Mouse (Mus musculus): ENCODE results near the gene Tcf23. TPM values are rescaled to one million over a fixed set of nuclear protein-coding genes. Genes with fewer than 3 reads are reported as not detected.

The Tcf23 gene
- 0.10 and 0.11 TPM in 2 replicates for polyA plus RNA-seq (2012; rRNA removed; ENCODE audit: low replicate concordance)

GRCm38 (mm10) chr5:30968416-30968815 lies at the start of gene Tcf23:
Gene Tcf23 (plus strand): TSS chr5:30968662.

DNA sequence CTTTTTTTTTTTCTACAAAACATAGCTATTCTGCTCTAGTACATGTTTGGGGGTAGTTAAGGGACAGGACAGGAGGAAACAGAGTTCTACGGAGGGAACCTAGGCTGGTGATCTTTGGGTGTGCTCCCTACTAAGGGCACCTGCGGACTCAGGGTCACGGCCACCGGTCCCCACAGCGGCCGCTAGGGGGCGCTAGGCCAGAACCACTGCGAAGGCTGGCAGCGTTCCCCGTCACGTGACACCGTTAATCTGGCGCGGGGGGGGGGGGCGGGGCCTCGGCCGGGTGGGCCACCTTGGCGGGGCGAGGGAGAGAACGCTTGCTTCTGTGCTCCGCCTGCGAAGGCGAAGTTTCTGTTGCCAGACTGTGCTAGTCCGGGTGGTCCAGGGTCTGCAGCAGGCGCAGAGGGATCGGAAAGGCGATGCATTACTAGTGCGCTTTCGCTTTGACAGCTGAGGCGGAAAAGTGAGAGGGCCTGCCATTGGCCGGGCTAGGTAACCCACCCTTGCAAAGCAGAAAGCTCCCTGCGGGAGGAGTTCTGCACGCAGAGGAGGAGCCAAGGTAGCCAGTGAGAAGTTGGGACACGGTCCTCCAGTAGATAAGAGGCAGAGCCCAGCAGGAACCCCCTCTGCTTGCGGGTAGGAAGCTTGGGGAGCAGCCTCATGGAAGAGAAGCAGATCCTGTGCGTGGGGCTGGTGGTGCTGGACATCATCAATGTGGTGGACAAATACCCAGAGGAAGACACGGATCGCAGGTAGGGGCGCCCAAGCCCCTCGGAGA lies 47.0 kb upstream of the Tcf23 start, which contains the start of gene Khk:
Gene Khk (plus strand): TSS at position 176 of the 778 bp plus-strand sequence.

GRCm38 (mm10) chr5:30944956-30945781 lies 23.3 kb upstream of the Tcf23 start, which contains the start of gene Cgref1:
Gene Cgref1 (minus strand): TSS chr5:30945591.

DNA sequence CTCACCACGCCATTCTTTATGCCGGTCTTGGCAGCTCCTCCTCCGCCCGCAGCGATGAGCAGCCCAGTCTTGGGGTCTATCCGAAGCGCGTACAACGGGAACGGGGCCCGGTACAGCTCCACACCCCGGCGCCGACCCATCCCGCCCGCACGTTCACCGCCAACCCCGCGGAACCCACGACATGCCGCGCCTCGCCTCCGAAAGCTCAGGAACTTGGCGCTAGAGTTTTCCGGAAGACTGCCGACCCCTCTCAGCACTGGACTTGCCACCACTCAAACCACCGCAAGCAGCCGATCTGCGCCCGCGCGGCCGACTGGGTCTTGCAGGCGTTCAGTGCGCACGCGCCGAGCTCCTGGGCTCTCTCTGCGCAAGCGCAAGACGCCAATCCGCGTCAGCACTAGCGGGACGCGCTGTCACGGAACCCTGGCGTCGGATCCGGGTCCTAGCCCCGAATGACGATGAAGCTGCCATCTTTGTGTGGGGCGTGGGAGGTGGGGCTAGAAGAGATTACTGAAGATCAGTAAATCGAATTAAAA lies 8.4 kb upstream of the Tcf23 start, which contains the start of gene Preb:
Gene Preb (minus strand): TSS at position 396 of the 536 bp plus-strand sequence.

Other genes with a start within 250 kb of the Tcf23 start
- gene Mapre3, start 154.0 kb upstream of the Tcf23 start, polyA plus RNA-seq (2012; rRNA removed; ENCODE audit: low replicate concordance) = 42.4 and 51.9 TPM in 2 replicates
- 94.4 and 99.5 TPM in 2 replicates for gene Tmem214, start 100.7 kb upstream of the Tcf23 start, polyA plus RNA-seq (2012; rRNA removed; ENCODE audit: low replicate concordance)
- gene Agbl5, start 80.0 kb upstream of the Tcf23 start, polyA plus RNA-seq (2012; rRNA removed; ENCODE audit: low replicate concordance) = 9.7 and 14.6 TPM in 2 replicates
- gene Ost4, start 60.9 kb upstream of the Tcf23 start, polyA plus RNA-seq (2012; rRNA removed; ENCODE audit: low replicate concordance) = 171 and 178 TPM in 2 replicates
- gene Emilin1, start 55.3 kb upstream of the Tcf23 start, polyA plus RNA-seq (2012; rRNA removed; ENCODE audit: low replicate concordance) = 27.5 and 46.9 TPM in 2 replicates
- gene Khk, start 47.2 kb upstream of the Tcf23 start, polyA plus RNA-seq (2012; rRNA removed; ENCODE audit: low replicate concordance) = 35.7 and 36.4 TPM in 2 replicates
- 1.5 and 2.5 TPM in 2 replicates for gene Cgref1, start 23.1 kb upstream of the Tcf23 start, polyA plus RNA-seq (2012; rRNA removed; ENCODE audit: low replicate concordance)
- 250 and 344 TPM in 2 replicates for gene Preb, start 8.3 kb upstream of the Tcf23 start, polyA plus RNA-seq (2012; rRNA removed; ENCODE audit: low replicate concordance)
- gene Atraid, start 79.7 kb downstream of the Tcf23 start, polyA plus RNA-seq (2012; rRNA removed; ENCODE audit: low replicate concordance) = 125 and 213 TPM in 2 replicates
- gene Slc5a6, start 80.3 kb downstream of the Tcf23 start, polyA plus RNA-seq (2012; rRNA removed; ENCODE audit: low replicate concordance) = 94.2 and 109 TPM in 2 replicates
- gene Cad, start 86.1 kb downstream of the Tcf23 start, polyA plus RNA-seq (2012; rRNA removed; ENCODE audit: low replicate concordance) = 38.9 and 72.1 TPM in 2 replicates
- 0.07 TPM in 1 of 2 replicates, not detected in the other for gene Dnajc5g, start 137.6 kb downstream of the Tcf23 start, polyA plus RNA-seq (2012; rRNA removed; ENCODE audit: low replicate concordance)
- 0.13 and 0.33 TPM in 2 replicates for gene Slc30a3, start 139.6 kb downstream of the Tcf23 start, polyA plus RNA-seq (2012; rRNA removed; ENCODE audit: low replicate concordance)
- gene Trim54, start 148.1 kb downstream of the Tcf23 start, polyA plus RNA-seq (2012; rRNA removed; ENCODE audit: low replicate concordance) = 0.12 and 58.4 TPM in 2 replicates
- gene Ucn, start 170.2 kb downstream of the Tcf23 start, polyA plus RNA-seq (2012; rRNA removed; ENCODE audit: low replicate concordance) = not detected in 2 replicates
- gene Mpv17, start 185.6 kb downstream of the Tcf23 start, polyA plus RNA-seq (2012; rRNA removed; ENCODE audit: low replicate concordance) = 108 and 257 TPM in 2 replicates
- gene Gm29609, start 211.2 kb downstream of the Tcf23 start, polyA plus RNA-seq (2012; rRNA removed; ENCODE audit: low replicate concordance) = 1.9 and 2.9 TPM in 2 replicates
- gene Gtf3c2, start 211.5 kb downstream of the Tcf23 start, polyA plus RNA-seq (2012; rRNA removed; ENCODE audit: low replicate concordance) = 45.6 and 73.6 TPM in 2 replicates
- gene Snx17, start 224.6 kb downstream of the Tcf23 start, polyA plus RNA-seq (2012; rRNA removed; ENCODE audit: low replicate concordance) = 84.7 and 87.0 TPM in 2 replicates
- gene Eif2b4, start 224.8 kb downstream of the Tcf23 start, polyA plus RNA-seq (2012; rRNA removed; ENCODE audit: low replicate concordance) = 40.4 and 67.9 TPM in 2 replicates
- 50.0 and 88.9 TPM in 2 replicates for gene Zfp513, start 233.6 kb downstream of the Tcf23 start, polyA plus RNA-seq (2012; rRNA removed; ENCODE audit: low replicate concordance)